Mouse (Mus musculus) embryonic stem cell, embryonic (primary cell): ENCODE data around the gene Eed.

Experiments used
- CTCF ChIA-PET, 4 experiments: fragments of 300-600 bp in 2 of 4; fragments of 350-600 bp in 2 of 4; sonication (Branson Sonifier 250); formaldehyde crosslinking; loops; one replicate each; lab custom pipeline; 2022; ENCODE audit warnings: inconsistent platforms in 2 of 4; lab: Charles Lee
- POLR2A ChIA-PET, 4 experiments: fragments of 300-600 bp in 2 of 4; fragments of 350-600 bp in 2 of 4; sonication (Branson Sonifier 250); formaldehyde crosslinking; loops; one replicate each; lab custom pipeline; 2022; ENCODE audit warnings: antibody characterized with exemption in 4 of 4, inconsistent platforms in 1 of 4; lab: Charles Lee

The Eed gene

DNA sequence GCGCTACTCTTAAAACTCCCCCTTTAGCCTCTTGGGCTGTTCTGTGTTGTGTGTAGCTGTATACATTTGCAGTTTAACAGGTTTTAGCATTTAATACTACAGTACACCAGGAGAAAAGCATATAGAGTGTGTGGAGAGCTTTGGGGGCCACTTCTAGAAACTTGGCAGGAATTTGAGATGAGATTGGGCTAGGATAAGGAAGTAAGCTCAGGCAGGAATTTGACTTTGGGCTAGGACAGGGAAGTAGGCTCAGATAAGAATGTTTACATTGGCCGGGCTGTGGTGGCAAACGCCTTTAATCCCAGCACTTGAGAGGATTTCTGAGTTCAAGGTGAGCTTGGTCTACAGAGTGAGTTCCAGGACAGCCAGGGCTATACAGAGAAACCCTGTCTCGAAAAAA lies 31.4 kb downstream of the Eed start:
- ChIA-PET CTCF (interaction anchor here in 2 of 4 experiments (0.6 to 1.0 kb wide), 3 partner anchors 9 to 67 kb away, joined by 3 to 10 read pairs (median 3); no protein-coding TSS in a partner anchor), POLR2A (interaction anchor here (0.6 to 10.9 kb wide), 20 partner anchors 8 to 182 kb away, joined by 3 to 104 read pairs (median 6); partner anchors contain the start of genes Hikeshi (in 4 of the 4) and Eed (in 2 of the 4))

DNA sequence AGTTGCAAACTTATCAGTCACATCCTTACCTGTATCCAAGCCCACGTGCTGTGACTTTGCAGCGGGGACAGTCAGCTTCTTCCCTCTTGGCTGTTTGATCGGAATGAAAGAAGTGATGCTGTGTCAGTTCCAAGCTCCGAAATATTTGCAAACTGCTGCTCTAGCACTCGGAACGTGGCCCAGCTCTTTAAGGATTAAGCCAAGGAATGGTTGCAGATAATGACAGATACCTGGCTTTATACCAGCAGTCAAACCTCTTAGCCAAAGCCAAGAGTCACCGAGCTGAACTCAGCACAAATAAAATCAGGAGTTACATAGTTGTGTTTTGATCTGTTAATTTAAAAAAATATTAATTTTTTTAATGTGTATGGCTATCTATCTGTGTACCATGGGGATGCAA lies 32.8 kb downstream of the Eed start:
- CTCF ChIA-PET = interaction anchor here in 1 of 4 experiments (0.6 kb wide), 1 partner anchor 27 kb away, joined by 3 read pairs; no protein-coding TSS in a partner anchor
- POLR2A ChIA-PET = interaction anchor here in 2 of 4 experiments (0.6 to 3.8 kb wide), 6 partner anchors 17 to 41 kb away, joined by 3 to 13 read pairs (median 4); partner anchors contain the start of gene Eed (in 1 of the 2)

DNA sequence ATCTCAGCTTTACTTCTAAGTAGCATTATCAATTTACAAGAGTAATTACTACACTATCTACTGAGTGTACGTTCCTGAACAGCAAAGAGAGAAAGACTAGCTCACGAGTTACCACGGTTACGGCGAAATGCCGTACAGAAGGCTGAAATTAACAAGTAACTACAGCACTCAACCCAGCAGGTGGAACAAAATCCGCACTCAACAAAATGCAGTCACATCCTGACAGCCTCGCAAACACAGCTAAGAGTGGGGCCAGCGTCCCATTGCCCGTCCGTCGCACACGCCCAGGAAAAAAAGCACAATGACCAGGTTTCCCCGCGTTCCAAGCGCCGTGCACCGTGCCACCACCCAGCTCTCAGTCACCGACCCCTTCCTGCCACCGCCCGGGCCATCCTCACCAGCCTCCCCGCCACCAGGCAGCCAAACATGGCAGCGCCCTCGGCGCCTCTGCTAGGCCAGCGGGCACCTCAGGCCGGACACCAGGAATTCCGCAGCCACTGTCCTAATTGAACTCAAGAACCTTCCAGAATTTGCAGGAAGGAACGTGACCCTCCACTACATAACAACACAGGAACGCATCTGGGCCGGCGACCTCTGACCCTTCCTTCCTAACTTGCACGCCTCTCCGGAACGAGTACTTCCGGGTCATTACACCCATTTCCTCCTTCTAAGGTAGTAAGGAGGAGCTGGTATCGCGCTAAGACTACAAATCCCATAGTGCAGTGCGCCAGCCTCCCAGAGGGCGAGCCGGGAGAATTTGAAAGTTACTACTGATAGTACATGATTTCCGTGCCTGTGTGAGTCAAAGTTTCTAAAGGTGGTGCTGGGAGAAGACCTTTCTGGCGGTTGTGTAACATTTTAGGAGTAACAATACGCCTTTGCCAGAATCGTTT lies 40.0 kb downstream of the Eed start, which contains the start of gene Hikeshi:
Gene Hikeshi, minus strand, starts transcription at position 634 of the 893 bp plus-strand sequence.
- CTCF ChIA-PET = interaction anchor here in 3 of 4 experiments (0.7 to 2.3 kb wide), 5 partner anchors 8 to 210 kb away, joined by 3 to 7 read pairs (median 3); no protein-coding TSS in a partner anchor
- POLR2A ChIA-PET = interaction anchor here (0.6 to 6.1 kb wide), 64 partner anchors 8 to 1662 kb away, joined by 3 to 104 read pairs (median 4); partner anchors contain the start of genes Eed (in 3 of the 4), Picalm (in 2 of the 4), Tmem126a (in 2 of the 4) and Tmem126b (in 1 of the 4)

DNA sequence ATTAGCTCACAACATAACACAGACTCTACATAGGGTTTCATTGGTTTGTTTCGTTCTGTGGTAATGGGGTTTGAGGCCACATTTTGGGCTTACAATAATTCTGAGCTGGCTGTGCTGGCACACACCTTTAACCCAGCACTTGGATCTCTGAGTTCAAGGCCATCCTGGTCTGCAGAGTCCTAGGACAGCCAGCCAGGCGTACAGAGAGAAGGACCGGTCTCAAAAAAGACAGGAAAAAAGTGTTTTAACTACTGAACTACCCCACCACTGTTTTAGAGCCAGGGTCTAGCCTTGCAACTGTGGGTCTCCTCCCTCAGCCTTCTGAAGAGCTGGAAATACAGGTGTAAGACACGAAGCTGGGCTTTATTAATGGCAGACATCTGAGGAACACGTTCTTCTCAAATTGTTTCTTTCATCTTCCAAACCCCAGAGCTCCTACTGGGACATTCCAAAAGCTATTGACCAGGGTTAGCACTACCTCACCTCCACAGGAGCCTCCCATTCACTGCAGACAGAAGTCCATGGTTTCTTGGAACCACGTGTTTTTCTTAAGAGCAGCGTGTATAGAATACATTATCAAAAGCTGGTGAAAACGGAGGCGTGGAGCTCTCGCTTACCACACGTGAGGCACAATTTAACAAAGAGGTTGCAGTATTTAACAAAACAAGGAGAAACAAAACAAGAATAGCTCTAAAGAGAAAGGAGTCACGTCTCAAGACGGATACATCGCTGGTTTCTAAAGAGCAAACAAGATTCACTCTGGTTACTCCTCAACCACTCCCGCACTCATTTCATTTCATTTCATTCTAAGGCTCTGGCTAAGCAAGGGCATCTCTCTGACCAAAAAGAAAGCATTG lies 41.1 kb downstream of the Eed start:
- POLR2A ChIA-PET = interaction anchor here (0.8 to 6.1 kb wide), 45 partner anchors 7 to 536 kb away, joined by 3 to 104 read pairs (median 5); partner anchors contain the start of genes Eed (in 3 of the 4), Picalm (in 1 of the 4), Tmem126a (in 1 of the 4) and Tmem126b (in 1 of the 4)

DNA sequence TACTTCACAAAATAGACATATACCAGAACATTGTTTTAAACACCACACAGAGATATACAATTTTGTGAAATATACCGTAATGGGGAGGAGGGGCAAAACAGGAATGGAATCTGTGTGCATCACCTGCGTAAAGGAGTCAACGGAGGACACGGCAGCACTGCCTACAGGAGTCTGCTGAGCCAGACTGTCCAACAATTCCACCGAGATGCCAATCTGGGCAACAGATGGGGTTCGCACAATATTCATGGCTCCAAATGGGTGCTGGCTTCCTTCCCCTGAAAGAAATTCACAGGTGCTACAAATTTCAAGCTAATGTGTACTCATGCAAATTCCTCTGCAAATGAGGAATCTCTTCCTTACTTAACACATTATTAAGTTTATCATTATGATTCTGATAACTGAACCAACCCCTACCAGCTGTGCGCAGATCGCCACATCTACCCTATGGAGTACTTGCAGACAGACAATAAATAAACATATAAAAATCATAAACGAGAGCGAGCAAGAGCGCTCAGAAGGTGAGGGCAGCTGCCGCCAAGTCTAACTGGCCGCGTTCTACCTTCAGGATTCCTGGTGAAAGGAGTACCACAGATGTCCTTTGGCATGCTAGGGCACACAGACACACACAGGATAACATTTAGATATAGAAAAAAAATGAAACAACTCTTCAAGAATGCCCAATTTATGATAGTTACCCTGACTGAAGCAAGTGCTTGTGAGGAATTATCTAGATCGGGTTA lies 57.2 kb downstream of the Eed start:
- POLR2A ChIA-PET = interaction anchor here in 3 of 4 experiments (0.6 to 5.2 kb wide), 8 partner anchors 9 to 34 kb away, joined by 3 to 36 read pairs (median 4); partner anchors contain the start of gene Hikeshi (in 1 of the 3)
- CTCF ChIA-PET = interaction anchor here in 3 of 4 experiments (0.7 to 1.4 kb wide), 3 partner anchors 15 to 41 kb away, joined by 3 to 6 read pairs (median 4); no protein-coding TSS in a partner anchor

More for the DNA sequence above, 41.1 kb downstream of the Eed start:
- CTCF ChIA-PET = interaction anchor here in 3 of 4 experiments (0.7 to 2.3 kb wide), 3 partner anchors 13 to 59 kb away, joined by 3 to 7 read pairs (median 6); no protein-coding TSS in a partner anchor

DNA sequence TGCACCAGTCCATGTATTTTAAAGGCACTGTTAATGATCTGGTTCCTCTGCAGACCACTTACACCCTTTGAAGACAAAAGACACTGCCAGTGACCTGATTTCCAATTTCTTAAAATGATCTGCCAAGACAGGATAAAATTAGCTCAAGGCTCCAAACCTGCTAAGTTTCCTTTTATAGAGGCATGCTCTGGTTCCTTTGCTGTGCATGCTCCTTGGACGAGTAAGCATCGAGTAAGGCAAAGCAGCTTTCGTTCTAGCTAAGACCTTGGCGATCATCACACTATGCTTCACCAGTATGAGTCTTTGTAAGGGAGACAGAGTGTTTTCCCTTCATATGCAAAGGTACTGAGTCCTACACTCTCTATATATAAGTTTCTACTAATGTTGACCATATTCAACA lies 63.0 kb downstream of the Eed start:
- ChIA-PET POLR2A (interaction anchor here in 1 of 4 experiments (1.1 kb wide), 1 partner anchor 10 kb away, joined by 5 read pairs; no protein-coding TSS in a partner anchor), CTCF (interaction anchor here in 1 of 4 experiments (1.3 to 1.4 kb wide), 2 partner anchors 10 to 80 kb away, joined by 3 to 4 read pairs; no protein-coding TSS in a partner anchor)

DNA sequence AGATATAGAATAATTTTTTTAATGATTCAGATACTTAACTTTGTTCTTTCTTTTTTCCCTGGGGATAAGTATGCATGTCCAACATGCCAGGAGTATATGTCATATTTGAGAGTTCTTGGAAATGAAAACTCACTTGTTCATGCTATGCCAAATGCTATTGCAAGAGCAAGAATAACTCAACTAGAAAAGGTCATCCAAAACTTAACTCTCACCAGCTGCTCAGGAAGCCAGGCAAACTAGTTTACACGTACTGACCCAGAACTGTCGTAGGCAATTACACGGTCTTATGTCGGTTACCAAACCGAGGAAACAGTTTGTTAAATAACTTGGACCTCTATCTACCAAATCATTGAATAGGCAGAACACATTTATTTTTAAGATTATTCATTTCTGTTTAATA lies 64.1 kb downstream of the Eed start:
- ChIA-PET POLR2A (interaction anchor here in 1 of 4 experiments (2.4 kb wide), 1 partner anchor 24 kb away, joined by 5 read pairs; the partner anchor contains the start of gene Hikeshi), CTCF (interaction anchor here in 1 of 4 experiments (1.3 kb wide), 1 partner anchor 9 kb away, joined by 4 read pairs; no protein-coding TSS in a partner anchor)

DNA sequence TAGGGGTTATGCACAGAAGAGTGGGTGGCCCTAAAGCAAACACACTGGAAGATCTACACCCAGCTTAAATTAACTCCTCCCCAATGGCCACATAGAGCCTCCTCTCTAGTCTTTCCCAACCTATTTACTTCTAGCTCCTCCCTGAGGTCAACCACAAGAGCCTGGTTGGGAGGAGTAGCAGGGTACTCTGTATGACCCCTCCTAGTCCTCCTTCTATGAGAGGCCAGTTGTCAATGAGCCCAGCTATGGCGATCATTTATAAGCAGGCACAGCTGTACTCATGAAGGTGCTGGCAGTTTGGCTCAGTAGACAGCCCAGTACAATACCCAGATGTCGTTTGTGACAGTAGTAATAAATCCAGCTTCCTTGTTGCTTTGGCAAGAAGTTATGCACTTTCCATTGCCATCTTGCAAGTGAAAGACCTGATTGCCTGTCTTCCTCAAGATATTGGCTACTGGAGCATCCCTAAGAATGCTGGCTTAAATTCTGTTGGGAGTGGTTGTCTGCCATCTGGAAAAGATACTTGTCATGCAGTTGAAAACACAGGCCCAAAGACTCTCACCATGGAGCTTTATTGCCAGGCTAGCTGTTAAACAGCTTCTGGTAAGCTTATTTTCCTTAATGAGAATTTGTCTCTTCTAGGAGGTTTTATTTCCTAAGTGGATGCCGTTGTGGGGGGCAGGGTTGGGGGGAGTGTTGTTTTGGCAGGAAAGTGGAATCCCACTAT lies 67.2 kb downstream of the Eed start:
- ChIA-PET POLR2A (interaction anchor here in 1 of 4 experiments (0.6 to 1.1 kb wide), 4 partner anchors 9 to 431 kb away, joined by 3 to 5 read pairs (median 4); no protein-coding TSS in a partner anchor), CTCF (interaction anchor here in 2 of 4 experiments (0.6 kb wide), 2 partner anchors 362 to 1240 kb away, joined by 3 read pairs; no protein-coding TSS in a partner anchor)

DNA sequence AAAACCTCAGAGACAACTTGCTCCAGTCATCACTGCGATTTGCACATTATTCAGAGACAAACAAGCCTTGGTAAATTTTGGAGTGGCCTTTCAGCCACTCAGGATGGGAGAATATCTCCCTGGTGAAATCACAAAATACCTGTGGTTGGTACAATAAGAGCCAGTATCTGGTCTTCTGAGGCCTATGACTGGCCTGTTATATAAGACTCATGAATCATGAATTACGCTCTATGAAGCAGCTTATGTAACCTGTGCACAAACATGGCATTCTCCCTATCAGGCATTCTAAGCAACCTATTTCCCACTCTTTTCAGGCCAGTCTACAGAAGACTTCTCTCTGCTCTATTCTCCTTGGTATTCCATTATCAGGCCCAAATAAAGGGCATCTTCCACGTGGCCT lies 68.4 kb downstream of the Eed start:
- ChIA-PET POLR2A (no interaction called here), CTCF (no interaction called here)

DNA sequence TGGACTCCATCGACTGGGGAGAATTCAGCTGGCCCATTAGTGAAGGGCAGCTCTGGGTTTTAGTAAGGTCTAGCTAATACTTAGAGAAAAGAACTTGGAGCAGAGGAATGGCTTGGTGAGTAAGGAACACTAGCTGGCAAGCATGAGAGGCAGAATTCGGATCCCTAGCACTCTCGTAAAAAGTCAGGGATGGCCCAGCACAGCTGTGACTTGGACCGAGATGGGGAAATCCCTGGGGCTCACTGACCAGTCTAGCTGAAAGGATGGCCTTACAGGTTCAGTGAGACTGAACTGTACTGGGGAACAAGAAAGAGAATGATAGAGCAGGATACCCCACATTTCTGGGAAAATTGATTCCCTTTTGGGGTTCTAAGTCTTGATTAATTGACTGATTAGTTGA lies 71.1 kb downstream of the Eed start:
- POLR2A ChIA-PET = interaction anchor here in 2 of 4 experiments (0.5 to 1.1 kb wide), 5 partner anchors 20 to 583 kb away, joined by 3 to 4 read pairs (median 3); partner anchors contain the start of genes Picalm (in 1 of the 2) and Tmem126b (in 1 of the 2)
- CTCF ChIA-PET = interaction anchor here in 3 of 4 experiments (0.6 to 1.2 kb wide), 4 partner anchors 345 to 472 kb away, joined by 3 to 4 read pairs (median 3); no protein-coding TSS in a partner anchor

DNA sequence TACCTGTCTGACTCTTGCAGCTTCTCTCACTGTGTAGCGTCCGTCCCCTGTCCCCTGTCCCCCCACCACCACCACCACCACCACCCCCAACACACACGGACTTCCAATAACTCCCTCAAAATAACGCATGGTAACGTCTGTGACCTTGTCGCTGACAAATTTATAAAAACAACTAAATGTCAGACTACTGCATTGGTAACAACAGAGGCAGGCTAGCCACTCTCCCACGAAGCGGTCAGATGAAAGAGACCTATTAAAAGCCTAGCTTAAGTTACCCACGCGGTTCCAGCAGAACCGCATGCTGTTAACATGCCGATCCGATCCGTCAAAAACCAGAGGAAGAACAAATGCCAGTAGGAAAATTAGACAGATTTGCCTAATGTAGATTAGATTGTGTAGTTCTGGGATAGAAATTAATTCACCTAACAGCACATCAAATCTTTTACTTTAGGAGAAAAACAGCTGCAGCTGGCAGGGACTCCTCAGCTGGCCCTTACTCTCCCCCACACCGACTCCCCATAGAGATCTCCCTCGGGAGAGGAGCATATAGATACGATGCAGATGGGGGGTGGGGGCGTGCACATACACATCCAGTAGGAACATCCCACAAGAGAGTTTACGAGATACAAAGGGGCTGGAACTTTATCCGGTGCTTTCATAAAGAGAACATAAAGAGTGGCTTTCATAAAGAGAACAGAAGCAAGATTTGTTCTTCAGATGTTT lies 71.7 kb downstream of the Eed start:
- ChIA-PET POLR2A (interaction anchor here in 3 of 4 experiments (0.8 to 1.9 kb wide), 6 partner anchors 14 to 567 kb away, joined by 3 to 4 read pairs (median 3); partner anchors contain the start of gene Tmem126b (in 1 of the 3)), CTCF (interaction anchor here (0.6 to 1.6 kb wide), 12 partner anchors 8 to 1108 kb away, joined by 3 to 8 read pairs (median 4); no protein-coding TSS in a partner anchor)

DNA sequence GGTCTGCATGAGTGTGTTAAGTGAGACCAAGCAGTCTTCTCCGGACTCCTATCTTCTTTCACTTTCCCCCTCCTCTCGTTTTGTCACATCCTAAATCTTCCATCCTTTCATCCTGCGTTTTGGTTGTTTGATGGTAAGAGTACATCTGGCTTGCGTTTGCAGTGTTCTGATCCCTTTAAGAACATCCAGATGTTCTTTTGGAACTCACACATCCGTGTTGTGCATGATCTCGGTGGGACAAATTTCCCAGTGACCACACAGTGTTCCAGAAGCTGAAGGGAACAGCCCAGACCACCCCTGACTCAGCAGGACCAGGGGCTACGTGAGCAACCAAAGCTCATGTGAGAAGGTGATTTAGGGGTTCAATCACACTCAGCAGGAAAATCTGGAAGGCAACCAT lies 72.4 kb downstream of the Eed start:
- ChIA-PET POLR2A (interaction anchor here in 2 of 4 experiments (0.8 to 1.9 kb wide), 4 partner anchors 15 to 223 kb away, joined by 3 to 4 read pairs (median 4); partner anchors contain the start of gene Picalm (in 1 of the 2)), CTCF (interaction anchor here (0.5 to 1.6 kb wide), 29 partner anchors 9 to 1108 kb away, joined by 3 to 9 read pairs (median 4); partner anchors contain the start of gene Hikeshi (in 1 of the 4))

DNA sequence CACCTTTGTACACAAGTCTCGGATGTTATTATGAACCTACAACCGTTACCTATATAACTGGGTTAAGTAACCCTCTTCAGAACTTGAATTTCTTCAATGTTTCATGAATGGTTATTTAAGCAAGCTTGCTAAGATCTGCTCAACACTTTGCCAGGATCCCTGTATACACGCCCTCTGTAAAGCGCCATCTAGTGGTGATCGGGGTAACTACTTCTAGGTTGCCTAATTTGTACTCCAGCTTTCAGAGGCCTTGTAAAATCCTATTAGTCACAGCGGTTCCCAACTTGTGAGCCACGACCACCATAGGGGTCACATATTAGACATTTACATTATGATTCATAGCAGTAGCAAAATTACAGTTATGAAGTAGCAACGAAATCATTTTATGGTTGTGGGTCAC lies 72.8 kb downstream of the Eed start:
- ChIA-PET POLR2A (interaction anchor here in 2 of 4 experiments (0.5 to 1.9 kb wide), 4 partner anchors 33 to 223 kb away, joined by 3 to 8 read pairs (median 4); partner anchors contain the start of gene Picalm (in 1 of the 2)), CTCF (interaction anchor here (0.5 to 1.6 kb wide), 29 partner anchors 9 to 470 kb away, joined by 3 to 9 read pairs (median 4); partner anchors contain the start of gene Hikeshi (in 1 of the 4))
